Mouse (Mus musculus): ENCODE measurements around the gene Toe1. TPM values are rescaled to one million over a fixed set of nuclear protein-coding genes. Genes with fewer than 3 reads are reported as not detected.
"Not testable (repeated sequence)": the region's sequence is repeated elsewhere in the genome, so short reads cannot be mapped to it uniquely, and the experiment has no call there.

Toe1 gene
- polyA plus RNA-seq (2015; fragmentation: Nextera tagmentation; extraction: Ambion mirVana): 32.5 and 34.5 TPM in 2 replicates

DNA sequence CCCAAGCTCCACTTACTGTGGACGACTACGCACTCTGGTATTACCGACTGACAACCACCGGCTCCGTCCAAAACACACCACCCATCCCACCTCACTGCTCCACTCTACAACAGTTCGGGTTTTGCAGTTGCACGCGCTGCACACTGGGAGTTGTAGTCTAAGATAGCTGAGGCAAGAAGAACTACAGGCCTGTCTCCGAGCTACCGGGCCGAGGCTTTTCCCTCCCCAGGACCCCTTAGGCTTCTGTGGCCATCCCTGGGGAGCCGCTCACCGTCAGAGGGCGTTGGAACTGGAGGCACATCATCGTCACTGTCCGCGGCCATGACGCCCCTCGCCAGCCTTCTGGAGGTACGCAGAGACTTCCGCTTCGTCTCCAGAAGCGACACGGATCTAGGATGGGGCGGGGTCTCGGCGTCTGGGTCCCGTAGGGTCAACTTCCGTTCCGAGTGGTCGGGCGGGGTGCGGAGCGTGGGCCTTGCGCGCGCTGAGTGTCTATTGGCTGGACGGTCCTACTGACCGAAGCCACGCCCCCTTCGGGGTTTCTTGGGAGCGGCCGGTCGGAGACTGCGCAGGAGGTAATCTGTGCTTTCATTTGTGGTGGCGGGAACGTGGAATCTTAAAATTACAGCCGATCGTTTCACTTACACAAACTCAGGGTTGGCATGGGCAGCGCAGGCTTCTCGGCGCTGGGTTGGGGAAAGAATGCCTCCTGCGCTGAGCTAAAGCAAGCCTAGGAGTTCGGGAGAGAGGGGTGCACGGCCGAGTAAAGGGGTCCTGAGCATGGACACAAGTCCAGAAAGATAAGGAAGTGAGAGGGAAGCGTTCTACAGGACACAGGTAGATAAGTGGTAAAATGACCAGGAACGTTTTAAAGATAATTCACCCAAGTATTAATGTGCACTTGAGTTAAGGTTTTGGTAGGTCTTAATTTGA, at the start of gene Toe1, which contains the start of gene Mutyh:
Gene Toe1, minus strand, starts transcription at position 444 of the 933 bp plus-strand sequence.
Gene Mutyh, plus strand, starts transcription at position 527 of the 933 bp plus-strand sequence.
- Histone ChIP-seq H3K4me1 (ENCODE audit: control insufficient read depth, insufficient read depth, low read length) (peaks cover 12% of the 10 kb centered on the region), H3K27me3 (ENCODE audit: control insufficient read depth, insufficient read depth, low read depth, low read length) (no peaks in the 10 kb centered on the region), H3K36me3 (ENCODE audit: control insufficient read depth, insufficient read depth, low read length) (peaks cover 21% of the 10 kb centered on the region), H3K4me2 (ENCODE audit: low read length) (peak within 1 kb of the TSS; percentile 78), H3K9me3 (replicated peaks; ENCODE audit: control insufficient read depth, low read length, poor library complexity, severe bottlenecking) (no peaks in the 10 kb centered on the region), H3K27ac (ENCODE audit: low read length) (peak within 1 kb of the TSS; percentile 90), H3K9ac (ENCODE audit: low read depth, low read length) (peak within 1 kb of the TSS; percentile 79), H3K4me3 (ENCODE audit: low read depth, low read length) (peak within 1 kb of the TSS; percentile 78)
- ATAC-seq: peak; percentile 99
- under 1% methylated on average over 58 of the region's 58 CpGs for WGBS

DNA sequence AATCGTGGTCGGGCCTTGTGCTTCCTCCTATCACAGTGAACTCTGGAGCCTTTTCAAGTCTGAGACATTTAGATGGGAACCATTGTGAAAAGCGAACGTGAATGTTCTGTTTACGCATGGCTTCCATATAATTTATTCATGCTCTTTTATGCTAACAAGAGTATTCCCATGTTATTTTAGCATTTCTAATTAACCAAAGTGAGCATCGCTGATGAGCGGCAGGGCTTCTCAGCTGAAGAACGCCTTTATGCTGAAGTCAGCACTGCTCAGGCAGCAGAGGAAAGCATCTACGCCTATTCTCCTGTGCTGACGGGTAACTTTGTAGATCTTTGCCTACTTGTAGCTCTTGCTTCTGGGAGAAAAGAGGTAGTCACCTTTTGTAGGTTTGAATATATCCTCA, 49.8 kb upstream of the Toe1 start:
- no peak overlapping the region for H3K27ac ChIP-seq (ENCODE audit: low read length)
- H3K4me3 ChIP-seq (ENCODE audit: low read depth, low read length): no peak overlapping the region
- no peaks in the 10 kb centered on the region for H3K27me3 ChIP-seq (ENCODE audit: control insufficient read depth, insufficient read depth, low read depth, low read length)
- H3K4me2 ChIP-seq (ENCODE audit: low read length): no peak overlapping the region
- no peak overlapping the region for H3K9ac ChIP-seq (ENCODE audit: low read depth, low read length)
- 52% methylated on average over 10 of the region's 10 CpGs for WGBS
- H3K9me3 ChIP-seq (replicated peaks; ENCODE audit: control insufficient read depth, low read length, poor library complexity, severe bottlenecking): no peaks in the 10 kb centered on the region
- ATAC-seq: 0 out of 2 replicates have a peak, but pooled peaks have one; percentile 51
- H3K36me3 ChIP-seq (ENCODE audit: control insufficient read depth, insufficient read depth, low read length): no peaks in the 10 kb centered on the region
- no peaks in the 10 kb centered on the region for H3K4me1 ChIP-seq (ENCODE audit: control insufficient read depth, insufficient read depth, low read length)

DNA sequence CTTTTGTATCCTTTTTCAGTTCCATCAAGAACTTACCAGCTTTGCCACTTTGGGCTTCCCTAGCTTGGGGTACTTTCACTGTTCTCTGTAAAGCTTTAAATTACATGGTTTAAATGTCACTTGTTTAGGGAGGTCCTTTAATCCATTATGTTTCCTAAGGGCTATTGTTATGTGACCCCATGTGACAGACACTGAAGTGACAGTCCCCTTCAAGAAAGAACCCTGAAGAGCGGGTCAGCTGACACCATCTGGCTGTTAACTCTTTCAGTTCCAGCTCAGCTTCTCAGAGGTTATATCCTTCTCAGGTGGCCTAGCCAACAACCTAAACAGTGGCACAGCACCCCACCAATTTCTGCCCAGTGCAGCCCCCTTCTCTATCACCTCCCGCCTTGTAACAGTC, 46.8 kb upstream of the Toe1 start:
- no peaks in the 10 kb centered on the region for H3K27me3 ChIP-seq (ENCODE audit: control insufficient read depth, insufficient read depth, low read depth, low read length)
- no peak for ATAC-seq
- H3K4me2 ChIP-seq (ENCODE audit: low read length): no peak overlapping the region
- H3K4me3 ChIP-seq (ENCODE audit: low read depth, low read length): no peak overlapping the region
- 21% methylated on average over 2 of the region's 2 CpGs for WGBS
- no peaks in the 10 kb centered on the region for H3K9me3 ChIP-seq (replicated peaks; ENCODE audit: control insufficient read depth, low read length, poor library complexity, severe bottlenecking)
- H3K36me3 ChIP-seq (ENCODE audit: control insufficient read depth, insufficient read depth, low read length): no peaks in the 10 kb centered on the region
- H3K4me1 ChIP-seq (ENCODE audit: control insufficient read depth, insufficient read depth, low read length): no peaks in the 10 kb centered on the region
- no peak overlapping the region for H3K27ac ChIP-seq (ENCODE audit: low read length)
- no peak overlapping the region for H3K9ac ChIP-seq (ENCODE audit: low read depth, low read length)

DNA sequence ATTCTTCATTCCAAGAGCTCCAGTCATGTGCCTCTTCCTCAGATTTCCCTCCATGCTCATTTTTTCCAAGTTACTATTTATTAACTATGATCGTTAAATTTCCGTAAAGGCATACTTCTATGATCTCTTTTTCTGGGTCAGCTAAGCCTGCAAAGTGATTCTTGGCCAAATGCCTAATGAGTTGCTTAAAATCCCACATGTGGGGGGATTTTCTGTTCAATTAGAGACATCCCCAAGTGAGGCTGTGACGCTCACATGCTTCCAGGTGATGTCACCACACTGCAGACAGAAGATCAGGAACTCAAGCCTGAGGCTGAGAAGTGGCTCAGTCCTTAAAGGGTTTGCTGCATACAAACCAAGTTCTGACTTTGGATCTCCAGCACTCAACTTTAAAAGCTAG, 42.5 kb upstream of the Toe1 start:
- no peaks in the 10 kb centered on the region for H3K4me1 ChIP-seq (ENCODE audit: control insufficient read depth, insufficient read depth, low read length)
- H3K27me3 ChIP-seq (ENCODE audit: control insufficient read depth, insufficient read depth, low read depth, low read length): no peaks in the 10 kb centered on the region
- no peak overlapping the region for H3K4me3 ChIP-seq (ENCODE audit: low read depth, low read length)
- H3K9ac ChIP-seq (ENCODE audit: low read depth, low read length): no peak overlapping the region
- H3K27ac ChIP-seq (ENCODE audit: low read length): no peak overlapping the region
- no peaks in the 10 kb centered on the region for H3K36me3 ChIP-seq (ENCODE audit: control insufficient read depth, insufficient read depth, low read length)
- H3K9me3 ChIP-seq (replicated peaks; ENCODE audit: control insufficient read depth, low read length, poor library complexity, severe bottlenecking): no peaks in the 10 kb centered on the region
- H3K4me2 ChIP-seq (ENCODE audit: low read length): no peak overlapping the region
- 64% methylated on average over 3 of the region's 3 CpGs for WGBS
- no peak for ATAC-seq

DNA sequence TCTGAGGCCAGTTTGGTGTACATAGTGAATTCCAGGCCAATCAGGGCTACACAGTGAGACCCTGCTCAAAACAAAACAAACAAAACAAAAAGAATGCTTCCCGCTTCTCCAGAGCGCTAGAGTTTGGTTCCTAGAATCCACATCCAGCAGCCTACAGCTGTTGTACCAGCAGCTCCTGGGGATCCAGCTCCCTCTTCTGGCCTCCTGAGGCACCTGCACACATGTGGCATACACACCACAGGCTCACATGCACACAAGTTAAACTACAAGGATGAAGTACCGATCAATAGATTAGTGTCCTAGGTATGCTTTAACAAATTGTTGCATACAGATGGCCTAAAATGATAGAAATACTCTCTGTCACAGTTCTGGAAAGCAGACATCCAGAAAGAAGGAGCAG, 36.9 kb upstream of the Toe1 start:
- H3K4me3 ChIP-seq (ENCODE audit: low read depth, low read length): no peak overlapping the region
- H3K9me3 ChIP-seq (replicated peaks; ENCODE audit: control insufficient read depth, low read length, poor library complexity, severe bottlenecking): no peaks in the 10 kb centered on the region
- no peak overlapping the region for H3K9ac ChIP-seq (ENCODE audit: low read depth, low read length)
- 92% methylated on average over 3 of the region's 3 CpGs for WGBS
- H3K4me2 ChIP-seq (ENCODE audit: low read length): no peak overlapping the region
- ATAC-seq: no peak
- no peaks in the 10 kb centered on the region for H3K27me3 ChIP-seq (ENCODE audit: control insufficient read depth, insufficient read depth, low read depth, low read length)
- H3K36me3 ChIP-seq (ENCODE audit: control insufficient read depth, insufficient read depth, low read length): no peaks in the 10 kb centered on the region
- no peak overlapping the region for H3K27ac ChIP-seq (ENCODE audit: low read length)
- H3K4me1 ChIP-seq (ENCODE audit: control insufficient read depth, insufficient read depth, low read length): no peaks in the 10 kb centered on the region

DNA sequence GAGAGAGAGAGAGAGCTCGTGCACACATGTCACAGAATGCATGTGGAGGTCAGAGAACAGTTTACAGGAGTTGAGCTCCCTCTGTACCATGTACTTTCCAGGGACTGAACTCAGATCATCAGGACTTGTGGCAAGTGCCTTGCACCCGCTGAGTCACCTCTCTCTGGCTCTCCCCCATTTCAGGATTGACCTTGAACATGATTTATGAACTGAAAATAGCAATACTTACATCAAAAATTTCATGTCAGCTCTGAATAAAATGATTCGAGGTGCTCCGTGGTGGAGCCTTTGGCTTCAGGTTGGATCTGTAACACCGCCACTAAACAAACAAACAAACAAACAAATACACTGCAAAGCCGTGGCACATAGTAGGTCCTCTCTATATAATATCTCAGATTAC, 33.4 kb upstream of the Toe1 start:
- Histone ChIP-seq H3K27ac (ENCODE audit: low read length) (no peak overlapping the region), H3K4me3 (ENCODE audit: low read depth, low read length) (no peak overlapping the region), H3K9me3 (replicated peaks; ENCODE audit: control insufficient read depth, low read length, poor library complexity, severe bottlenecking) (no peaks in the 10 kb centered on the region), H3K4me2 (ENCODE audit: low read length) (no peak overlapping the region), H3K27me3 (ENCODE audit: control insufficient read depth, insufficient read depth, low read depth, low read length) (no peaks in the 10 kb centered on the region), H3K9ac (ENCODE audit: low read depth, low read length) (no peak overlapping the region), H3K36me3 (ENCODE audit: control insufficient read depth, insufficient read depth, low read length) (no peaks in the 10 kb centered on the region), H3K4me1 (ENCODE audit: control insufficient read depth, insufficient read depth, low read length) (no peaks in the 10 kb centered on the region)
- no peak for ATAC-seq
- 80% methylated on average over 6 of the region's 6 CpGs for WGBS

DNA sequence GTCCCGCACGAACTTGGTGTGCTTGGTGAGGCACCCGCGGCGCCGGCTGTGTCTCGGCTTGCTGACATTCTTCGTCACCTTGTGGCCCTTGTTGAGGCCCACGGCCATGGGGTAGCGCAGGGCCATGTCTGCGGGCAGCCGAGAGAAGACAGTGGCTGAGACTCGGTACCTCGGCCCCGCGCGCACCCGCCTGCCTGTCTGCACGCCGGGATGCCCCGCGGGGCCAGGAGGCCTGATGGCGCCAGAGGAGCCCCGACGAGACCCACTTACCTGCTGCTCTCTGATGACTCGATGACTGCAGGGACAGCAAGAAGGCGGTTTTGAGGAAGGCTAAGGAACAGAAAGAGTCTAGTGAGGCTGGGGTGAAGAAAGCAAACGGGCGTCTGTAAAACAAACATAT, 32.7 kb upstream of the Toe1 start:
- H3K9me3 ChIP-seq (replicated peaks; ENCODE audit: control insufficient read depth, low read length, poor library complexity, severe bottlenecking); H3K4me1 ChIP-seq (ENCODE audit: control insufficient read depth, insufficient read depth, low read length); H3K27ac ChIP-seq (ENCODE audit: low read length); H3K36me3 ChIP-seq (ENCODE audit: control insufficient read depth, insufficient read depth, low read length); ATAC-seq; H3K9ac ChIP-seq (ENCODE audit: low read depth, low read length); H3K4me2 ChIP-seq (ENCODE audit: low read length); H3K4me3 ChIP-seq (ENCODE audit: low read depth, low read length); H3K27me3 ChIP-seq (ENCODE audit: control insufficient read depth, insufficient read depth, low read depth, low read length): not testable (repeated sequence)
- WGBS: 36% methylated on average over 17 of the region's 29 CpGs

DNA sequence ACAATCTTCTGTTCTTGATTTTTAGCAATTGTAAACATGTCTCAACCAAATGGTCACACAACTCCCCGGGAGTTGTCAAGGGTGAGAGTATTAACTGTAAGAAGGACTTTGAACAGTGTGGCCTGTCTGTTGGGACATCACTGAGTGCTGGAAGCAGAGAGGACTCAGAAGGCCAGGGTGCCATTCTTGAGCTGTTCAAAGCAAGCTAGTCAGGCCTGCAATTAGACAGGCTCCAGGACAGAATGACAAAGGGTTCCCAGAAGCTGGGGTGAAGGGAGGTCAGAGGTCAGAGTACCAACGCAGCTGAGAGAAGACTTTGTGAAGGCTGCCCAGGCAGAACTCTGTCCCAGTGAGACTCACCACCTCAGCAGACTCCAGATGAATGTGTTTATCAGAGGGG, 31.6 kb upstream of the Toe1 start:
- no peak for ATAC-seq
- WGBS: 10% methylated on average over 2 of the region's 2 CpGs

DNA sequence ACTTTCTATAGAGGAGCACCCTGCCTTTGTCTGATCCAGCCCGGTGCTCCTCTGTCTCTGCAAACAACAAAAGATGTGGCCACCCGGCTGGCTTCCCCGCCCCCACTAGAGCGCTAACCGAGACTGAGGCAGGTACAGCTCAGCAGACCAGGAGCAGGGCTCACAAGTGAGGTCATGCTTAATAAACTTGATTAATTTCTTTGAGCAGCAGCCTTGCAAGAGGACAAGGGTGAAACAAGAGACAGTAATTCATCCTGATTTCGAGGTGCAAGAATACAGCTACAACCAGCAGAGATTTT, 22.6 kb upstream of the Toe1 start:
- 10% methylated on average over 6 of the region's 6 CpGs for WGBS
- no peak for ATAC-seq
- Histone ChIP-seq H3K4me3 (ENCODE audit: low read depth, low read length) (no peak overlapping the region), H3K9ac (ENCODE audit: low read depth, low read length) (peak overlapping the region; percentile 38; the same call in 1 of the 2 replicates), H3K36me3 (ENCODE audit: control insufficient read depth, insufficient read depth, low read length) (no peaks in the 10 kb centered on the region), H3K27me3 (ENCODE audit: control insufficient read depth, insufficient read depth, low read depth, low read length) (no peaks in the 10 kb centered on the region), H3K27ac (ENCODE audit: low read length) (peak overlapping the region; percentile 55), H3K9me3 (replicated peaks; ENCODE audit: control insufficient read depth, low read length, poor library complexity, severe bottlenecking) (no peaks in the 10 kb centered on the region), H3K4me1 (ENCODE audit: control insufficient read depth, insufficient read depth, low read length) (peaks cover 12% of the 10 kb centered on the region), H3K4me2 (ENCODE audit: low read length) (no peak overlapping the region)

More for the DNA sequence above, 31.6 kb upstream of the Toe1 start:
- Histone ChIP-seq H3K4me1 (ENCODE audit: control insufficient read depth, insufficient read depth, low read length) (no peaks in the 10 kb centered on the region), H3K27ac (ENCODE audit: low read length) (no peak overlapping the region), H3K9ac (ENCODE audit: low read depth, low read length) (no peak overlapping the region), H3K9me3 (replicated peaks; ENCODE audit: control insufficient read depth, low read length, poor library complexity, severe bottlenecking) (no peaks in the 10 kb centered on the region), H3K4me2 (ENCODE audit: low read length) (no peak overlapping the region), H3K27me3 (ENCODE audit: control insufficient read depth, insufficient read depth, low read depth, low read length) (no peaks in the 10 kb centered on the region), H3K4me3 (ENCODE audit: low read depth, low read length) (no peak overlapping the region), H3K36me3 (ENCODE audit: control insufficient read depth, insufficient read depth, low read length) (no peaks in the 10 kb centered on the region)
